Mouse (Mus musculus) MEL (cell line): ENCODE data around the gene Fam234b. TPM values are rescaled to one million over a fixed set of nuclear protein-coding genes. Genes with fewer than 3 reads are reported as not detected.

Source experiments
- DNase-seq: peaks from one replicate; pipeline ENCODE4 v3.0.0; 2011; ENCODE audit warnings: low read depth, low spot score
- H3K27ac ChIP-seq: 2 replicates; pipeline ENCODE4 v1.5.1; 2012; ENCODE audit warnings: low read depth, mild to moderate bottlenecking, control low read depth, low read length, moderate library complexity; ENCODE audit not compliant: control insufficient read depth
- H3K27me3 ChIP-seq, 2 experiments: fragments of 150-350 bp in 1 of 2; sonication (generic) in 1 of 2; 2 replicates each; pipeline ENCODE4 v1.6.1; 2012; ENCODE audit warnings: low read length in 2 of 2, mild to moderate bottlenecking in 2 of 2, improper control_type of control experiment in 1 of 2, moderate library complexity in 1 of 2; ENCODE audit not compliant: insufficient read depth in 2 of 2, control insufficient read depth in 1 of 2
- H3K36me3 ChIP-seq, 2 experiments: 2 replicates each; pipeline ENCODE4 v1.6.1; 2012 to 2014; ENCODE audit warnings: low read length in 2 of 2, improper control_type of control experiment in 1 of 2, inconsistent platforms in 1 of 2, mild to moderate bottlenecking in 1 of 2; ENCODE audit not compliant: insufficient read depth in 2 of 2, control insufficient read depth in 1 of 2
- H3K4me1 ChIP-seq, 2 experiments: fragments of 150-350 bp in 1 of 2; sonication (generic) in 1 of 2; 2 replicates each; pipeline ENCODE4 v1.6.1; 2012; ENCODE audit warnings: low read length in 2 of 2, improper control_type of control experiment in 1 of 2, mild to moderate bottlenecking in 1 of 2; ENCODE audit not compliant: insufficient read depth in 2 of 2, control insufficient read depth in 1 of 2
- H3K4me3 ChIP-seq, 2 experiments: fragments of 150-350 bp in 1 of 2; sonication (generic) in 1 of 2; 2 replicates each; pipeline ENCODE4 v1.5.1; 2012; ENCODE audit warnings: low read depth in 2 of 2, low read length in 2 of 2, mild to moderate bottlenecking in 2 of 2, moderate library complexity in 2 of 2, control low read depth in 1 of 2, improper control_type of control experiment in 1 of 2; ENCODE audit not compliant: control insufficient read depth in 1 of 2, insufficient read depth in 1 of 2
- H3K79me2 ChIP-seq: 2 replicates; pipeline ENCODE4 v1.6.1; 2012; ENCODE audit warnings: mild to moderate bottlenecking, low read length, moderate library complexity; ENCODE audit not compliant: control insufficient read depth, poor library complexity, insufficient read depth
- H3K9ac ChIP-seq: 2 replicates; pipeline ENCODE4 v1.6.1; 2012; ENCODE audit warnings: low read depth, mild to moderate bottlenecking, control low read depth, low read length, moderate library complexity; ENCODE audit not compliant: control insufficient read depth, poor library complexity, severe bottlenecking
- H3K9me3 ChIP-seq: fragments of 150-350 bp; sonication (generic); replicated peaks from 2 replicates; pipeline ENCODE4 v1.6.1; 2012; ENCODE audit warnings: mild to moderate bottlenecking, low read length, improper control_type of control experiment, moderate library complexity; ENCODE audit not compliant: insufficient read depth
- BHLHE40 ChIP-seq: IDR thresholded peaks from 2 replicates; pipeline ENCODE4 v1.6.1; 2012; ENCODE audit warnings: low read depth, mild to moderate bottlenecking, inconsistent platforms, low read length, improper control_type of control experiment, borderline replicate concordance
- CHD1 ChIP-seq: IDR thresholded peaks from 2 replicates; pipeline ENCODE4 v1.6.1; 2012; ENCODE audit warnings: low read depth, mild to moderate bottlenecking, inconsistent platforms, low read length, improper control_type of control experiment
- CTCF ChIP-seq, 3 experiments: IDR thresholded peaks in 2 of 3; conservative IDR thresholded peaks in 1 of 3; 2 replicates each; pipeline ENCODE4 v1.5.1; 2011 to 2012; ENCODE audit warnings: low read length in 3 of 3, low read depth in 2 of 3, mild to moderate bottlenecking in 2 of 3, improper control_type of control experiment in 1 of 3, inconsistent platforms in 1 of 3, mixed read lengths in 1 of 3, moderate library complexity in 1 of 3; ENCODE audit not compliant: control insufficient read depth in 1 of 3, insufficient read depth in 1 of 3, poor library complexity in 1 of 3, severe bottlenecking in 1 of 3
- ELF1 ChIP-seq: IDR thresholded peaks from 2 replicates; pipeline ENCODE4 v1.6.1; 2014; ENCODE audit warnings: low read depth, mild to moderate bottlenecking, inconsistent platforms, low read length, improper control_type of control experiment, moderate library complexity
- EP300 ChIP-seq, 2 experiments: IDR thresholded peaks; 2 replicates each; pipeline ENCODE4 v1.6.1; 2011; ENCODE audit warnings: improper control_type of control experiment in 2 of 2, low read length in 2 of 2, low read depth in 1 of 2, mild to moderate bottlenecking in 1 of 2
- ETS1 ChIP-seq: IDR thresholded peaks from 2 replicates; pipeline ENCODE4 v1.6.1; 2012; ENCODE audit warnings: low read depth, mild to moderate bottlenecking, inconsistent platforms, low read length, improper control_type of control experiment, moderate library complexity
- GABPA ChIP-seq: IDR thresholded peaks from 2 replicates; pipeline ENCODE4 v1.6.1; 2012; ENCODE audit warnings: low read depth, mild to moderate bottlenecking, inconsistent platforms, low read length, improper control_type of control experiment, moderate library complexity
- GATA1 ChIP-seq: IDR thresholded peaks from 2 replicates; pipeline ENCODE4 v1.6.1; 2011; ENCODE audit warnings: low read depth, low read length, improper control_type of control experiment
- KAT2A ChIP-seq: conservative IDR thresholded peaks from 2 replicates; pipeline ENCODE4 v1.6.1; 2012; ENCODE audit warnings: low read depth, low read length, improper control_type of control experiment, inconsistent platforms
- MAX ChIP-seq: IDR thresholded peaks from 2 replicates; pipeline ENCODE4 v1.6.1; 2011; ENCODE audit warnings: low read length, improper control_type of control experiment
- MAZ ChIP-seq: IDR thresholded peaks from 2 replicates; pipeline ENCODE4 v1.6.1; 2012; ENCODE audit warnings: low read depth, mild to moderate bottlenecking, inconsistent platforms, low read length, improper control_type of control experiment
- NELFE ChIP-seq: IDR thresholded peaks from 2 replicates; pipeline ENCODE4 v1.6.1; 2011; ENCODE audit warnings: low read depth, low read length, improper control_type of control experiment
- NRF1 ChIP-seq: IDR thresholded peaks from 2 replicates; pipeline ENCODE4 v1.6.1; 2014; ENCODE audit warnings: low read depth, mild to moderate bottlenecking, inconsistent platforms, low read length, improper control_type of control experiment, moderate library complexity; ENCODE audit not compliant: poor library complexity, insufficient read depth, severe bottlenecking
- POLR2AphosphoS2 ChIP-seq: IDR thresholded peaks from 2 replicates; pipeline ENCODE4 v1.6.1; 2011; ENCODE audit warnings: low read length, improper control_type of control experiment
- POLR2AphosphoS5 ChIP-seq: IDR thresholded peaks from 2 replicates; pipeline ENCODE4 v1.6.1; 2012; ENCODE audit warnings: low read depth, borderline replicate concordance, mild to moderate bottlenecking, inconsistent platforms, low read length, moderate library complexity, mixed read lengths
- RAD21 ChIP-seq: IDR thresholded peaks from 2 replicates; pipeline ENCODE4 v1.6.1; 2011; ENCODE audit warnings: mild to moderate bottlenecking, low read depth, low read length, improper control_type of control experiment
- RCOR1 ChIP-seq: IDR thresholded peaks from 2 replicates; pipeline ENCODE4 v1.6.1; 2012; ENCODE audit warnings: low read depth, mild to moderate bottlenecking, inconsistent platforms, low read length, improper control_type of control experiment
- SMC3 ChIP-seq: IDR thresholded peaks from 2 replicates; pipeline ENCODE4 v1.6.1; 2011; ENCODE audit warnings: low read depth, low read length, improper control_type of control experiment
- TAL1 ChIP-seq: IDR thresholded peaks from 2 replicates; pipeline ENCODE4 v1.6.1; 2012; ENCODE audit warnings: mild to moderate bottlenecking, inconsistent platforms, low read length, moderate library complexity, mixed read lengths
- TBP ChIP-seq: IDR thresholded peaks from 2 replicates; pipeline ENCODE4 v1.8.0; 2011; ENCODE audit warnings: low read depth, low read length, improper control_type of control experiment
- TCF12 ChIP-seq: IDR thresholded peaks from 2 replicates; pipeline ENCODE4 v1.6.1; 2014; ENCODE audit warnings: low read depth, mild to moderate bottlenecking, inconsistent platforms, low read length, improper control_type of control experiment, moderate library complexity
- UBTF ChIP-seq: IDR thresholded peaks from 2 replicates; pipeline ENCODE4 v1.6.1; 2012; ENCODE audit warnings: low read depth, mild to moderate bottlenecking, inconsistent platforms, low read length, improper control_type of control experiment, moderate library complexity, borderline replicate concordance; ENCODE audit not compliant: insufficient read depth
- USF2 ChIP-seq, 2 experiments: IDR thresholded peaks; 2 replicates each; pipeline ENCODE4 v1.6.1; 2011 to 2012; ENCODE audit warnings: improper control_type of control experiment in 2 of 2, low read length in 2 of 2, borderline replicate concordance in 1 of 2, inconsistent platforms in 1 of 2, low read depth in 1 of 2, mild to moderate bottlenecking in 1 of 2; ENCODE audit not compliant: insufficient read depth in 1 of 2
- ZMIZ1 ChIP-seq: IDR thresholded peaks from 2 replicates; pipeline ENCODE4 v1.6.1; 2012; ENCODE audit warnings: low read depth, mild to moderate bottlenecking, inconsistent platforms, low read length, improper control_type of control experiment, moderate library complexity
- ZNF384 ChIP-seq: IDR thresholded peaks from 2 replicates; pipeline ENCODE4 v1.6.1; 2012; ENCODE audit warnings: low read depth, mild to moderate bottlenecking, inconsistent platforms, low read length, improper control_type of control experiment
- polyA plus RNA-seq, 2 experiments: library from polyadenylated mRNA; stranded (reverse) in 1 of 2; unstranded in 1 of 2; fragments of >175 nt in 1 of 2; fragments of >200 nt in 1 of 2; gene quantifications; 2 replicates each; pipeline versions ENCODE4 v1.2.1 to v1.2.4; 2012; ENCODE audit warnings: low replicate concordance in 2 of 2, low read depth in 1 of 2; ENCODE audit not compliant: insufficient read length in 2 of 2, insufficient read depth in 1 of 2, missing spikeins in 1 of 2
- total RNA-seq: library from RNA; depleted of rRNA; stranded (reverse); fragments of 300-350 nt; gene quantifications from 2 replicates; pipeline ENCODE4 v1.2.3, GENCODE M21; 2012

Gene Fam234b
- total and polyA plus RNA-seq, 3 experiments: 12.2 to 20.5 TPM; not detected in 1

GRCm38 (mm10) chr6:135165706-135166105, 32.1 kb upstream of the Fam234b start:
- H3K9ac ChIP-seq: no peak overlapping the region
- H3K36me3 ChIP-seq: peaks cover 0 to 7% of the 10 kb centered on the region in 2 experiments; a peak in 2 of 4 replicates
- TF ChIP-seq TCF12: no peak
- TF ChIP-seq EP300 (IDR thresholded peaks at IDR 0.05; ENCODE audit: low read depth in 1 of 2, low read length in 2 of 2): peak in 1 of 2 experiments; percentile 15; a peak in 1 of 4 replicates
- no peak overlapping the region for H3K4me3 ChIP-seq
- peak; percentile 25 for DNase-seq
- no peaks in the 10 kb centered on the region for H3K27me3 ChIP-seq
- H3K9me3 ChIP-seq: no peaks in the 10 kb centered on the region
- peaks cover 0 to 9% of the 10 kb centered on the region in 2 experiments; a peak in 3 of 4 replicates for H3K4me1 ChIP-seq
- no peaks in the 10 kb centered on the region; the same call in 1 of the 2 replicates for H3K79me2 ChIP-seq
- no peak overlapping the region for H3K27ac ChIP-seq

- H3K9ac ChIP-seq: no peak overlapping the region
- no peaks in the 10 kb centered on the region for H3K27me3 ChIP-seq
- TF ChIP-seq TAL1: no peak
- no peak for TF ChIP-seq KAT2A
- no peak for TF ChIP-seq ETS1
- no peak for TF ChIP-seq USF2 (IDR thresholded peaks at IDR 0.05; ENCODE audit: borderline replicate concordance in 1 of 2, insufficient read depth in 1 of 2, low read depth in 1 of 2, low read length in 2 of 2)
- no peak for TF ChIP-seq MAZ
- no peak for TF ChIP-seq NELFE
- TF ChIP-seq RCOR1: no peak
- no peak for TF ChIP-seq CTCF (IDR thresholded peaks at IDR 0.05 in 2 of 3, conservative IDR thresholded peaks at IDR 0.05 in 1 of 3; ENCODE audit: control insufficient read depth in 1 of 3, insufficient read depth in 1 of 3, low read depth in 2 of 3, low read length in 3 of 3, poor library complexity in 1 of 3, severe bottlenecking in 1 of 3)
- TF ChIP-seq TBP: no peak
- TF ChIP-seq SMC3: no peak
- H3K9me3 ChIP-seq: no peaks in the 10 kb centered on the region
- no peak overlapping the region for H3K27ac ChIP-seq
- H3K4me3 ChIP-seq: no peak overlapping the region
- H3K79me2 ChIP-seq: no peaks in the 10 kb centered on the region; the same call in 1 of the 2 replicates
- H3K36me3 ChIP-seq: peaks cover 0 to 7% of the 10 kb centered on the region in 2 experiments; a peak in 2 of 4 replicates
- peaks cover 0 to 9% of the 10 kb centered on the region in 2 experiments; a peak in 3 of 4 replicates for H3K4me1 ChIP-seq
- DNase-seq: peak; percentile 27
Measured at GRCm38 (mm10) chr6:135166262-135166661, 31.5 kb upstream of the Fam234b start.

- no peaks in the 10 kb centered on the region for H3K27me3 ChIP-seq
- H3K9me3 ChIP-seq: no peaks in the 10 kb centered on the region
- H3K4me3 ChIP-seq: peak overlapping the region; percentile 70 to 91; a peak in 2 of 4 replicates
- TF ChIP-seq GATA1 (0 out of 2 replicates have a peak, but pooled peaks have one; percentile 19), MAX (no peak), ZNF384 (no peak), ELF1 (no peak), TCF12 (no peak), EP300 (IDR thresholded peaks at IDR 0.05; ENCODE audit: low read depth in 1 of 2, low read length in 2 of 2) (peak in 1 of 2 experiments; percentile 65; a peak in 3 of 4 replicates), UBTF (no peak), NRF1 (no peak), ZMIZ1 (no peak), TAL1 (no peak), POLR2AphosphoS2 (no peak), POLR2AphosphoS5 (no peak), BHLHE40 (peak; percentile 29; the same call in 1 of the 2 replicates), GABPA (no peak), KAT2A (no peak), CHD1 (no peak), RAD21 (no peak), TBP (no peak)
- peak; percentile 60 for DNase-seq
- H3K79me2 ChIP-seq: no peaks in the 10 kb centered on the region; the same call in 1 of the 2 replicates
- no peak overlapping the region for H3K9ac ChIP-seq
- H3K27ac ChIP-seq: no peak overlapping the region
- H3K4me1 ChIP-seq: peaks cover 0 to 9% of the 10 kb centered on the region in 2 experiments; a peak in 3 of 4 replicates
- peaks cover 0 to 7% of the 10 kb centered on the region in 2 experiments; a peak in 2 of 4 replicates for H3K36me3 ChIP-seq
Measured at GRCm38 (mm10) chr6:135166712-135167111, 31.1 kb upstream of the Fam234b start.
